Mouse (Mus musculus) lung, adult 2 months (tissue): ENCODE data around the gene Wdcp. TPM values are rescaled to one million over a fixed set of nuclear protein-coding genes. Genes with fewer than 3 reads are reported as not detected.
A peak's percentile ranks its signal among the peaks of the same experiment; 100 is the strongest.
"Not testable (repeated sequence)": the region's sequence is repeated elsewhere in the genome, so short reads cannot be mapped to it uniquely, and the experiment has no call there.

Experiments used
- DNase-seq: peaks from one replicate; pipeline ENCODE4 v3.0.0; 2022
- H3K4me1 ChIP-seq: fragments of 200-500 bp; 2 replicates; pipeline ENCODE4 v1.6.1; 2011; ENCODE audit warnings: low read length; ENCODE audit not compliant: control insufficient read depth, insufficient read depth
- H3K4me3 ChIP-seq: fragments of 200-500 bp; replicated peaks from 2 replicates; pipeline ENCODE3; 2011; ENCODE audit warnings: low read depth, mild to moderate bottlenecking, control low read depth, low read length; ENCODE audit errors: extremely low read depth
- CTCF ChIP-seq: fragments of 200-500 bp; IDR thresholded peaks from 2 replicates; pipeline ENCODE4 v1.5.1; 2011; ENCODE audit warnings: mild to moderate bottlenecking, low read length, control low read depth; ENCODE audit not compliant: insufficient read depth
- POLR2A ChIP-seq: fragments of 200-500 bp; IDR thresholded peaks from 2 replicates; pipeline ENCODE4 v1.6.1; 2011; ENCODE audit warnings: low read depth, mild to moderate bottlenecking, control low read depth, low read length, borderline replicate concordance; ENCODE audit errors: extremely low read depth
- whole genome bisulfite sequencing: fragments of 180-500 bp; shearing (Covaris S2); methylation state at CpG from one replicate; pipeline ENCODE4 v1.1.7; 2018; 5-methylcytosine and 5-hydroxymethylcytosine counted together
- polyA plus RNA-seq: library from polyadenylated mRNA; depleted of rRNA; stranded (reverse); fragments of >200 nt; gene quantifications from 2 replicates; pipeline ENCODE4 v1.2.3, GENCODE M21; 2012

Wdcp gene
- polyA plus RNA-seq, 1 experiment = 6.0 TPM

- WGBS = 70% methylated on average over 2 of the region's 2 CpGs
- TF ChIP-seq CTCF (no peak), POLR2A (no peak)
- H3K4me3 ChIP-seq = no peak overlapping the region
- H3K4me1 ChIP-seq = no peaks in the 10 kb centered on the region
- DNase-seq = no peak
Measured at GRCm38 (mm10) chr12:4882086-4882485, 39.0 kb downstream of the Wdcp start.

- 51% methylated on average over 1 of the region's 1 CpGs for WGBS
- no peaks in the 10 kb centered on the region for H3K4me1 ChIP-seq
- TF ChIP-seq POLR2A (no peak), CTCF (no peak)
Measured at GRCm38 (mm10) chr12:4885062-4885461, 42.0 kb downstream of the Wdcp start.

GRCm38 (mm10) chr12:4886581-4886980, 43.5 kb downstream of the Wdcp start:
- DNase-seq, H3K4me1 ChIP-seq, H3K4me3 ChIP-seq: not testable (repeated sequence)
- 99% methylated on average over 4 of the region's 4 CpGs for WGBS

More at GRCm38 (mm10) chr12:4885062-4885461, 42.0 kb downstream of the Wdcp start:
- no peak overlapping the region for H3K4me3 ChIP-seq
- DNase-seq = no peak

GRCm38 (mm10) chr12:4888739-4889138, 45.6 kb downstream of the Wdcp start:
- H3K4me3 ChIP-seq = no peak overlapping the region
- DNase-seq = no peak
- H3K4me1 ChIP-seq = no peaks in the 10 kb centered on the region
- TF ChIP-seq POLR2A (no peak), CTCF (no peak)

GRCm38 (mm10) chr12:4889251-4889650, 46.1 kb downstream of the Wdcp start:
- DNase-seq = no peak
- no peak for TF ChIP-seq POLR2A
- WGBS = 99% methylated on average over 2 of the region's 2 CpGs
- Histone ChIP-seq H3K4me1 (no peaks in the 10 kb centered on the region), H3K4me3 (no peak overlapping the region)

GRCm38 (mm10) chr12:4889891-4890290, 46.8 kb downstream of the Wdcp start:
- Histone ChIP-seq H3K4me1 (no peaks in the 10 kb centered on the region), H3K4me3 (no peak overlapping the region)
- no peak for TF ChIP-seq CTCF
- TF ChIP-seq POLR2A = no peak
- 98% methylated on average over 1 of the region's 1 CpGs for WGBS
- no peak for DNase-seq

- 98% methylated on average over 5 of the region's 5 CpGs for WGBS
- H3K4me1 ChIP-seq = no peaks in the 10 kb centered on the region; the same call in 1 of the 2 replicates
- DNase-seq = no peak
- no peak overlapping the region for H3K4me3 ChIP-seq
- TF ChIP-seq POLR2A = no peak
- TF ChIP-seq CTCF = no peak
Measured at GRCm38 (mm10) chr12:4898024-4898423, 54.9 kb downstream of the Wdcp start.

- Histone ChIP-seq H3K4me1 (no peaks in the 10 kb centered on the region; the same call in 1 of the 2 replicates), H3K4me3 (no peak overlapping the region)
- TF ChIP-seq CTCF = no peak
- TF ChIP-seq POLR2A = no peak
- 72% methylated on average over 7 of the region's 7 CpGs for WGBS
- no peak for DNase-seq
Measured at GRCm38 (mm10) chr12:4905946-4906345, 62.8 kb downstream of the Wdcp start.

- 24% methylated on average over 7 of the region's 7 CpGs for WGBS
- DNase-seq = no peak
- Histone ChIP-seq H3K4me3 (peak overlapping the region; percentile 81), H3K4me1 (no peaks in the 10 kb centered on the region; the same call in 1 of the 2 replicates)
- no peak for TF ChIP-seq POLR2A
- TF ChIP-seq CTCF = no peak
Measured at GRCm38 (mm10) chr12:4906476-4906875, 63.4 kb downstream of the Wdcp start.

GRCm38 (mm10) chr12:4906951-4907906, 64.1 kb downstream of the Wdcp start, which contains the start of gene Ubxn2a:
Gene Ubxn2a, minus strand, starts transcription at chr12:4907705.
- H3K4me1 ChIP-seq = no peaks in the 10 kb centered on the region; the same call in 1 of the 2 replicates
- under 1% methylated on average over 125 of the region's 125 CpGs for WGBS
- H3K4me3 ChIP-seq = peak within 1 kb of the TSS; percentile 81
- DNase-seq = peak; percentile 94
- no peak for TF ChIP-seq CTCF
- peak; percentile 60 for TF ChIP-seq POLR2A
